Mouse (Mus musculus) embryo, embryonic 9.5 days (tissue): ENCODE measurements around the gene Vhl.
A peak's percentile ranks its signal among the peaks of the same experiment; 100 is the strongest.
"Not testable (repeated sequence)": the region's sequence is repeated elsewhere in the genome, so short reads cannot be mapped to it uniquely, and the experiment has no call there.

Experiments used
- DNase-seq: peaks from one replicate; pipeline ENCODE4 v3.0.0-alpha.2; 2017; ENCODE audit errors: extremely low spot score

Vhl gene

GRCm38 (mm10) chr6:113661353-113662241 lies 37.8 kb downstream of the Vhl start:
- peak; percentile 25 for DNase-seq

GRCm38 (mm10) chr6:113662964-113663700 lies 39.4 kb downstream of the Vhl start:
- DNase-seq = no peak

GRCm38 (mm10) chr6:113664305-113664704 lies 40.5 kb downstream of the Vhl start:
- no peak for DNase-seq

GRCm38 (mm10) chr6:113667611-113668122 lies 43.9 kb downstream of the Vhl start:
- DNase-seq = no peak

- DNase-seq = peak; percentile 46
These were observed 44.8 kb downstream of the Vhl start for GRCm38 (mm10) chr6:113668287-113669154.

- no peak for DNase-seq
These were observed 46.1 kb downstream of the Vhl start for GRCm38 (mm10) chr6:113669821-113670220.

- DNase-seq = not testable (repeated sequence)
These were observed 48.3 kb downstream of the Vhl start for GRCm38 (mm10) chr6:113672029-113672428.

GRCm38 (mm10) chr6:113672989-113673388 lies 49.2 kb downstream of the Vhl start:
- DNase-seq = no peak

- DNase-seq = no peak
These were observed 51.5 kb downstream of the Vhl start for GRCm38 (mm10) chr6:113675234-113675633.

- no peak for DNase-seq
These were observed 52.2 kb downstream of the Vhl start for GRCm38 (mm10) chr6:113675991-113676390.

GRCm38 (mm10) chr6:113677070-113677734 lies 53.4 kb downstream of the Vhl start:
- no peak for DNase-seq

- no peak for DNase-seq
These were observed 54.7 kb downstream of the Vhl start for GRCm38 (mm10) chr6:113678246-113679012.

GRCm38 (mm10) chr6:113679993-113680566 lies 56.3 kb downstream of the Vhl start:
- DNase-seq = no peak
